Mouse (Mus musculus): ENCODE results near the gene Irf2bp2.
A peak's percentile ranks its signal among the peaks of the same experiment; 100 is the strongest.

Irf2bp2 gene

GRCm38 (mm10) chr8:126593889-126594480, at the start of gene Irf2bp2:
Irf2bp2 (minus strand) TSS chr8:126593986.
- DNase-seq (ENCODE audit: low read depth, low spot score) = peak; percentile 96

- no peak for DNase-seq (ENCODE audit: low read depth, low spot score)
These were observed 48.9 kb upstream of the Irf2bp2 start for GRCm38 (mm10) chr8:126642665-126643064.

- DNase-seq (ENCODE audit: low read depth, low spot score) = no peak
These were observed 47.9 kb upstream of the Irf2bp2 start for GRCm38 (mm10) chr8:126641568-126642295.

- no peak for DNase-seq (ENCODE audit: low read depth, low spot score)
These were observed 45.4 kb upstream of the Irf2bp2 start for GRCm38 (mm10) chr8:126639161-126639560.

GRCm38 (mm10) chr8:126638027-126638426, 44.2 kb upstream of the Irf2bp2 start:
- no peak for DNase-seq (ENCODE audit: low read depth, low spot score)

- DNase-seq (ENCODE audit: low read depth, low spot score) = no peak
These were observed 40.8 kb upstream of the Irf2bp2 start for GRCm38 (mm10) chr8:126634541-126635048.

- no peak for DNase-seq (ENCODE audit: low read depth, low spot score)
These were observed 34.8 kb upstream of the Irf2bp2 start for GRCm38 (mm10) chr8:126628616-126629015.

GRCm38 (mm10) chr8:126626415-126626814, 32.6 kb upstream of the Irf2bp2 start:
- DNase-seq (ENCODE audit: low read depth, low spot score) = no peak

GRCm38 (mm10) chr8:126622111-126622795, 28.5 kb upstream of the Irf2bp2 start:
- no peak for DNase-seq (ENCODE audit: low read depth, low spot score)

- DNase-seq (ENCODE audit: low read depth, low spot score) = no peak
These were observed 26.9 kb upstream of the Irf2bp2 start for GRCm38 (mm10) chr8:126620721-126621120.

- no peak for DNase-seq (ENCODE audit: low read depth, low spot score)
These were observed 25.7 kb upstream of the Irf2bp2 start for GRCm38 (mm10) chr8:126619487-126619886.

- no peak for DNase-seq (ENCODE audit: low read depth, low spot score)
These were observed 23.9 kb upstream of the Irf2bp2 start for GRCm38 (mm10) chr8:126617665-126618064.

- DNase-seq (ENCODE audit: low read depth, low spot score) = no peak
These were observed 22.9 kb upstream of the Irf2bp2 start for GRCm38 (mm10) chr8:126616736-126617135.

GRCm38 (mm10) chr8:126615765-126616164, 22.0 kb upstream of the Irf2bp2 start:
- DNase-seq (ENCODE audit: low read depth, low spot score) = no peak

- DNase-seq (ENCODE audit: low read depth, low spot score) = no peak
These were observed 20.9 kb upstream of the Irf2bp2 start for GRCm38 (mm10) chr8:126614740-126615132.

- no peak for DNase-seq (ENCODE audit: low read depth, low spot score)
These were observed 20.4 kb upstream of the Irf2bp2 start for GRCm38 (mm10) chr8:126614062-126614739.

GRCm38 (mm10) chr8:126613143-126613542, 19.4 kb upstream of the Irf2bp2 start:
- no peak for DNase-seq (ENCODE audit: low read depth, low spot score)

GRCm38 (mm10) chr8:126612739-126613138, 19.0 kb upstream of the Irf2bp2 start:
- no peak for DNase-seq (ENCODE audit: low read depth, low spot score)

GRCm38 (mm10) chr8:126610713-126611112, 16.9 kb upstream of the Irf2bp2 start:
- peak; percentile 60 for DNase-seq (ENCODE audit: low read depth, low spot score)

- DNase-seq (ENCODE audit: low read depth, low spot score) = no peak
These were observed 15.9 kb upstream of the Irf2bp2 start for GRCm38 (mm10) chr8:126609556-126610263.

- DNase-seq (ENCODE audit: low read depth, low spot score) = peak; percentile 84
These were observed 9.6 kb upstream of the Irf2bp2 start for GRCm38 (mm10) chr8:126603241-126603947.

Data from ES-CJ7 (cell line).